Mouse (Mus musculus) heart, adult 2 months (tissue): ENCODE measurements around the gene Gm10719. TPM values are rescaled to one million over a fixed set of nuclear protein-coding genes. Genes with fewer than 3 reads are reported as not detected.
"Not testable (repeated sequence)": the region's sequence is repeated elsewhere in the genome, so short reads cannot be mapped to it uniquely, and the experiment has no call there.

ENCODE experiments used
- DNase-seq, 2 experiments: peaks; one replicate each; pipeline ENCODE4 v3.0.0; 2021
- H3K27ac ChIP-seq: fragments of 200-600 bp; 2 replicates; pipeline ENCODE4 v1.8.1; 2022
- H3K27me3 ChIP-seq: fragments of 200-500 bp; 2 replicates; pipeline ENCODE4 v1.6.1; 2012; ENCODE audit warnings: mild to moderate bottlenecking, low read length, inconsistent platforms, mixed read lengths; ENCODE audit not compliant: control insufficient read depth, insufficient read depth
- H3K36me3 ChIP-seq: fragments of 200-500 bp; 2 replicates; pipeline ENCODE4 v1.6.1; 2012; ENCODE audit warnings: low read length, inconsistent platforms; ENCODE audit not compliant: control insufficient read depth, insufficient read depth
- H3K4me1 ChIP-seq: fragments of 200-500 bp; 2 replicates; pipeline ENCODE4 v1.6.1; 2011; ENCODE audit warnings: low read length; ENCODE audit not compliant: control insufficient read depth, insufficient read depth
- H3K4me3 ChIP-seq: fragments of 200-600 bp; 2 replicates; pipeline ENCODE4 v1.8.1; 2022
- H3K79me2 ChIP-seq: fragments of 200-500 bp; replicated peaks from 2 replicates; pipeline ENCODE4 v1.6.1; 2012; ENCODE audit warnings: mild to moderate bottlenecking, inconsistent platforms, low read length, moderate library complexity, mixed read lengths; ENCODE audit not compliant: control insufficient read depth, insufficient read depth
- H3K9ac ChIP-seq: fragments of 200-500 bp; 2 replicates; pipeline ENCODE4 v1.6.1; 2012; ENCODE audit warnings: low read depth, mild to moderate bottlenecking, control low read depth, inconsistent platforms, low read length, mixed read lengths
- WGBS: fragments of 180-500 bp; shearing (Covaris S2); methylation state at CpG from one replicate; pipeline ENCODE4 v1.1.7; 2018; 5-methylcytosine and 5-hydroxymethylcytosine counted together
- intact Hi-C: fragments of 180-260 bp; cut with DNase I; formaldehyde crosslinking; loops from one replicate; pipeline ENCODE4 v1.15.1; 2025
- microRNA-seq, 2 experiments: library from miRNA; unstranded; fragments of <30 nt; microRNA quantifications; one replicate each; pipeline ENCODE4 v1.2.0; 2021
- polyA plus RNA-seq: library from polyadenylated mRNA; depleted of rRNA; stranded (reverse); fragments of >200 nt; gene quantifications from 2 replicates; pipeline ENCODE4 v1.2.3, GENCODE M21; 2012; rRNA removed
- total RNA-seq, 2 experiments: library from RNA; stranded (reverse); gene quantifications; 2 replicates each; pipeline ENCODE4 v1.2.3; 2021

Gene Gm10719
- total and polyA plus RNA-seq, 3 experiments, result not detected

DNA sequence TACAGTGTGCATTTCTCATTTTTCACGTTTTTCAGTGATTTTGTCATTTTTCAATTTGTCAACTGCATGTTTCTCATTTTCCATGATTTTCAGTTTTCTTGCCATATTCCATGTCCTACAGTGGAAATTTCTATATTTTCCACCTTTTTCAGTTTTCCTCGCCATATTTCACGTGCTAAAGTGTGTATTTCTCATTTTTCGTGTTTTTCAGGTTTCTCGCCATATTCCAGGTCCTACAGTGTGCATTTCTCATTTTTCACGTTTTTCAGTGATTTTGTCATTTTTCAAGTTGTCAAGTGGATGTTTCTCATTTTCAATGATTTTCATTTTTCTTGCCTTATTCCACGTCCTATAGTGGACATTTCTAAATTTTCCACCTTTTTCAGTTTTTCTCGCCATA lies 19.4 kb downstream of the Gm10719 start, which contains the start of gene Gm10715:
Gene Gm10715 (plus strand): TSS at position 301 of the 400 bp plus-strand sequence.
- H3K27ac ChIP-seq, H3K79me2 ChIP-seq, H3K27me3 ChIP-seq, H3K9ac ChIP-seq, H3K36me3 ChIP-seq, H3K4me1 ChIP-seq, intact Hi-C loops, H3K4me3 ChIP-seq, DNase-seq: not testable (repeated sequence)
- WGBS, result 78% methylated on average over 8 of the region's 8 CpGs

- WGBS, result 65% methylated on average over 4 of the region's 4 CpGs
Measured at GRCm38 (mm10) chr9:3038161-3038560, 21.0 kb downstream of the Gm10719 start.

More at GRCm38 (mm10) chr9:3038161-3038560, 21.0 kb downstream of the Gm10719 start:
- H3K9ac ChIP-seq, DNase-seq, intact Hi-C loops, H3K36me3 ChIP-seq, H3K4me1 ChIP-seq, H3K27me3 ChIP-seq, H3K4me3 ChIP-seq, H3K79me2 ChIP-seq, H3K27ac ChIP-seq: not testable (repeated sequence)

Small RNA genes within 50 kb of the gene (microRNA-seq; reads per million reads assigned to microRNA genes)
- 0 reads per million in 2 experiments for gene Mir101c

Other genes starting within 250 kb of the Gm10719 start
- gene Gm10722, start 16.5 kb upstream of the Gm10719 start, total RNA-seq, result not detected
- gene Gm10722, start 16.5 kb upstream of the Gm10719 start, polyA plus RNA-seq, result not detected in 2 replicates
- not detected for gene Gm11168, start 14.1 kb upstream of the Gm10719 start, total RNA-seq
- not detected in 2 replicates for gene Gm11168, start 14.1 kb upstream of the Gm10719 start, polyA plus RNA-seq
- gene Gm10721, start 4.3 kb upstream of the Gm10719 start, total RNA-seq, result under 1 TPM in 1 of 2 experiments, not detected in 1; 0.63 TPM
- not detected in 2 replicates for gene Gm10721, start 4.3 kb upstream of the Gm10719 start, polyA plus RNA-seq
- not detected for gene Gm10720, start 1.8 kb upstream of the Gm10719 start, total RNA-seq
- not detected in 2 replicates for gene Gm10720, start 1.8 kb upstream of the Gm10719 start, polyA plus RNA-seq
- under 1 TPM; 0.60 to 0.75 TPM for gene Gm10718, start 6.1 kb downstream of the Gm10719 start, total RNA-seq
- not detected in 2 replicates for gene Gm10718, start 6.1 kb downstream of the Gm10719 start, polyA plus RNA-seq
- gene Gm10717, start 8.0 kb downstream of the Gm10719 start, total RNA-seq, result under 1 TPM in 1 of 2 experiments, not detected in 1; 0.39 TPM
- not detected in 2 replicates for gene Gm10717, start 8.0 kb downstream of the Gm10719 start, polyA plus RNA-seq
- not detected for gene Gm17535, start 17.2 kb downstream of the Gm10719 start, total RNA-seq
- not detected in 2 replicates for gene Gm17535, start 17.2 kb downstream of the Gm10719 start, polyA plus RNA-seq
- gene Gm10715, start 19.5 kb downstream of the Gm10719 start, total RNA-seq, result not detected
- gene Gm10715, start 19.5 kb downstream of the Gm10719 start, polyA plus RNA-seq, result not detected in 2 replicates